Mouse (Mus musculus) intestine, embryonic 14.5 days (tissue): ENCODE data around the gene Col26a1. TPM values are rescaled to one million over a fixed set of nuclear protein-coding genes. Genes with fewer than 3 reads are reported as not detected.

Experiments used
- ATAC-seq: fragments of 200-750 bp; cut with Nextera tagmentation; replicated peaks from 2 replicates; pipeline ENCODE4 v1.8.0; 2017; ENCODE audit warnings: low read depth, moderate number of reproducible peaks, moderate TSS enrichment, moderate library complexity; ENCODE audit not compliant: low FRiP score, low TSS enrichment
- DNase-seq: peaks from one replicate; pipeline ENCODE4 v3.0.0-alpha.2; 2018; ENCODE audit warnings: low spot score
- H3K27ac ChIP-seq: fragments of 300-500 bp; sonication (generic); 2 replicates; pipeline ENCODE4 v1.5.1; 2014; ENCODE audit warnings: low read depth, mild to moderate bottlenecking, control low read depth
- H3K27me3 ChIP-seq: fragments of 300-500 bp; sonication (generic); replicated peaks from 2 replicates; pipeline ENCODE4 v1.6.1; 2014; ENCODE audit warnings: low read length, control low read depth; ENCODE audit not compliant: control insufficient read depth, insufficient read depth
- H3K36me3 ChIP-seq: fragments of 300-500 bp; sonication (generic); 2 replicates; pipeline ENCODE4 v1.6.1; 2014; ENCODE audit warnings: low read length, control low read depth; ENCODE audit not compliant: control insufficient read depth, insufficient read depth
- H3K4me1 ChIP-seq: fragments of 300-500 bp; sonication (generic); replicated peaks from 2 replicates; pipeline ENCODE4 v1.6.1; 2014; ENCODE audit warnings: low read length, control low read depth, mixed read lengths; ENCODE audit not compliant: control insufficient read depth, insufficient read depth
- H3K4me2 ChIP-seq: fragments of 300-500 bp; sonication (generic); 2 replicates; pipeline ENCODE4 v1.6.1; 2014; ENCODE audit warnings: low read length
- H3K4me3 ChIP-seq: fragments of 300-500 bp; sonication (generic); 2 replicates; pipeline ENCODE4 v1.5.1; 2014; ENCODE audit warnings: low read depth, low read length, control low read depth, mixed read lengths
- H3K9ac ChIP-seq: fragments of 300-500 bp; sonication (generic); 2 replicates; pipeline ENCODE4 v1.6.1; 2014; ENCODE audit warnings: mild to moderate bottlenecking, low read length
- H3K9me3 ChIP-seq: fragments of 300-500 bp; sonication (generic); 2 replicates; pipeline ENCODE4 v1.6.1; 2016; ENCODE audit warnings: low read length, control low read depth; ENCODE audit not compliant: control insufficient read depth
- WGBS: fragments of 180-500 bp; shearing (Covaris S2); extraction: QIAGEN DNeasy Blood & Tissue Kit; methylation state at CpG from one replicate; pipeline ENCODE4 v1.1.7; 2014; 5-methylcytosine and 5-hydroxymethylcytosine counted together
- polyA plus RNA-seq: library from polyadenylated mRNA; unstranded; fragments of >200 nt; fragmentation: Nextera tagmentation; extraction: Ambion mirVana; gene quantifications from 2 replicates; pipeline ENCODE4 v1.2.1, GENCODE M21; 2014

Col26a1 gene
- polyA plus RNA-seq, 1 experiment from 2014 or later, result 10.4 TPM

DNA sequence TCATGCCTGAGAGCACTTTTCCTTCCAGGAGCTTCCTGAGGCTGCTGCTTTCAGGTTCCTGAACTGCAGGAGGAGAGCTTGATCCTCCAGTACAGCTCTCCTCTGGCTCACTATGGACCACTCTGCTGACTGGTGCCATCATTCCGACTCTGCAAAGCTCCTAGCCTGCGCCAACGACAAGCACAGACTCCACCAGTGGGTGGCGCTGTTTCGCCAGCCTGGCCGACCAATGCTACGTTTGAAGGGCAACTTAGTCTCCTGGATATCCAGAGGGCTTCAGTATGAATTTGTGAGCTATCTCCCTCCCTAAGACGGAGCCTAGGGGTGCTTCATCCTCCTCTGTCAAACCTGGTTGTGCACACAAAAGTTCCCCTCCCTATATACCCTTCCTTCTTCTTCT is 43.0 kb downstream of the Col26a1 start:
- DNase-seq (peak; percentile 79), ATAC-seq (no peak)
- Histone ChIP-seq H3K4me1 (no peaks in the 10 kb centered on the region), H3K4me3 (no peak overlapping the region), H3K27ac (no peak overlapping the region), H3K27me3 (no peaks in the 10 kb centered on the region), H3K9ac (no peak overlapping the region), H3K9me3 (no peaks in the 10 kb centered on the region), H3K36me3 (no peaks in the 10 kb centered on the region), H3K4me2 (no peak overlapping the region)
- WGBS, result 8% methylated on average over 8 of the region's 8 CpGs

DNA sequence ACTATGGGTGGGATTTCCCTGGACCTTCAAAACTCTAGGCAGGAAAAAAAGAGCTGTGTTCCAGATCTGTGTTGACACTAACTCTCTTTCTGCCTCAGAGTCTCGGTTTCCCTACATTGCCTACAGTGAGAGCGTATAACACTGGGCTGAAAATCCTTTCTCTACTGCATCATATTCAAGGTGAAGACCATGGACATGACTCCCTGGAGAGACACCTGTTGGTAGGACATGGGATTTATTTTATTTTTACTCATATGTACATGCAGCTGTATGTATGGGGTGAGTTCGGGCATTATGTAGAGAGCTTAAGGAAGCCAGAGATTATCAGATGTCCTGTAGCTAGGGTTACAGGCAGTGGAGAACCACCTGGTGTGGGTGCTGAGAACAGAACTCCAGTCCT is 50.0 kb downstream of the Col26a1 start:
- Histone ChIP-seq H3K27ac (no peak overlapping the region), H3K4me2 (no peak overlapping the region), H3K4me3 (no peak overlapping the region), H3K27me3 (no peaks in the 10 kb centered on the region), H3K9ac (no peak overlapping the region), H3K36me3 (no peaks in the 10 kb centered on the region), H3K9me3 (no peaks in the 10 kb centered on the region), H3K4me1 (no peaks in the 10 kb centered on the region)
- WGBS, result 86% methylated on average over 3 of the region's 3 CpGs
- no peak for ATAC-seq
- no peak for DNase-seq

DNA sequence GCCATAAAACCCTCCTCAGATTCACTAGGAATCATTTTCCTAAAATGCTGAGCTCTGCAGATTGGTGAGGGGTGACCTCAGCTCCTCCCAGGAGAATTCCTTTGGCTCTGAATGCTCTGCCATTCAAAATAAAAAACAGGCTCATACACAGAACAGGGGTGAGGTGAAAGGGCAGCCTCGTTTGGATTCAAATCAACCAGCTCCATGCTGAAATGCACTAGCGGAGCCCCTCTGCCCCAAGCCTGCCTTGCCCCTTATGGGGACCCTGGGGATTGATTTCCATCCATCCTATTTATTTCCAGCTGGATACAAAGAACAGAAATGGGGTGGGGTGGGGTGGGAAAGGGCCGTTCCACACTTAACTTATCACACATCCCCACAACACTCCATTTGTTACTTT is 52.9 kb downstream of the Col26a1 start:
- H3K9ac ChIP-seq, result no peak overlapping the region
- H3K9me3 ChIP-seq, result no peaks in the 10 kb centered on the region
- DNase-seq (no peak), ATAC-seq (no peak)
- H3K4me3 ChIP-seq, result no peak overlapping the region
- no peak overlapping the region for H3K27ac ChIP-seq
- H3K27me3 ChIP-seq, result no peaks in the 10 kb centered on the region
- H3K4me2 ChIP-seq, result no peak overlapping the region
- H3K36me3 ChIP-seq, result no peaks in the 10 kb centered on the region
- 71% methylated on average over 3 of the region's 3 CpGs for WGBS
- H3K4me1 ChIP-seq, result no peaks in the 10 kb centered on the region

DNA sequence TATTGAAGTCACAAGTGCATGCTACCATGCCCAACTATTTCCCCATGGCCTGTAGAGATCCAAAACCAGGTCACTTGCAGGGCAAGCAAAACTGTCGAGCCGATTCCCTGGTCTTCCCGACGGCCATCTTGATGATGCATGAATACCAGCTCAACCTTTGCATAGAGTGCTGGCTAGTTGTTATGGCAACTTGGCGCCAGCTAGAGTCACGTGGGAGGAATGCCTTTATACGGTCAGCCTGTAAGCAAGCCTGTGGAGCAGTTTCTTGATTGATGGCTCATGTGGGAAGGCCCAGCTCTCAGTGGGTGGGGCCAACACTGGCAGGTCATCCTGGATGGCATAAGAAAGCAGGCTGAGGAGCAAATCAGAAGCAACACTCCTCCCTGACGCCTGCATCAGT is 61.0 kb downstream of the Col26a1 start:
- Histone ChIP-seq H3K4me1 (no peaks in the 10 kb centered on the region), H3K27me3 (no peaks in the 10 kb centered on the region), H3K9ac (no peak overlapping the region), H3K4me2 (no peak overlapping the region), H3K9me3 (0 out of 2 replicates have a peak, but pooled peaks cover 6% of the 10 kb centered on the region), H3K4me3 (no peak overlapping the region), H3K27ac (no peak overlapping the region), H3K36me3 (no peaks in the 10 kb centered on the region)
- 84% methylated on average over 8 of the region's 8 CpGs for WGBS
- ATAC-seq (no peak), DNase-seq (no peak)

DNA sequence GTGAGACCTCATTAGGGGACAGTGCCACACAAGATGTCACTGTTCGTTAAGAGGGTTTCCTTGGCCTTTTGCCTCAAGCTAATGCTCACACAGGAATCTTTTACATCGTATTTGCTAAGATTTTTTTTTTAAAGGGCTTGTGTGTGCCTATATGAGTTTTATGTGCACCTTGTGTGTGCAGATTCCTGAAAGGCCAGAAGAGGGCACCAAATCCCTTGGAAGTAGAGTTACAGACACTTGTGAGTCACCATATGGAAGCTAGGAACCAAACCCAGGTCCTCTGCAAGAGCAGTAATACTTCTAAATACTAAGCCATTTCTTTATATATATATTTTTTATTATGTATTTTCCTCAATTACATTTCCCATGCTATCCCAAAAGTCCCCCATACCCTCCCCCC is 62.1 kb downstream of the Col26a1 start:
- H3K4me3 ChIP-seq, result no peak overlapping the region
- no peak overlapping the region for H3K27ac ChIP-seq
- DNase-seq, result no peak
- no peaks in the 10 kb centered on the region for H3K36me3 ChIP-seq
- WGBS, result 92% methylated on average over 2 of the region's 2 CpGs
- H3K9ac ChIP-seq, result no peak overlapping the region
- H3K4me1 ChIP-seq, result no peaks in the 10 kb centered on the region
- H3K27me3 ChIP-seq, result no peaks in the 10 kb centered on the region
- H3K4me2 ChIP-seq, result no peak overlapping the region
- 0 out of 2 replicates have a peak, but pooled peaks cover 6% of the 10 kb centered on the region for H3K9me3 ChIP-seq
- no peak for ATAC-seq

DNA sequence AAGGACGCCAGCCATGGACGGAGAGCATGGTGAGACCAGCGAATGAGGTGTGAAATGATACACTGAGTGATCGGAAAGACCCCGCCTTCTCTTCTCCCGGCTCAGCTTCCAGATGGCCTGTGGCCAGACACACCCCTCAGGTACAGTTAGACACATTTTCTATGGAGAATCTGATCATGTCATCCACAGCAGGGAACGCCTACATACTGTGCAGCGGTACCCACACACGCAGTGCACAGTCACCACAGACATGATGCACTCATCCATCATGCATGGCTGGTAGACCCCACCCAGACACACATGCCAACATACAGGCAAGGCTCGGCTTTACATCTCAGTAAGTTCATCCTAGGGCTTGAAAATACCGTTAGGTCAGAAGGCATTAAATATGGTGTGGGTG is 63.3 kb downstream of the Col26a1 start:
- H3K9me3 ChIP-seq, result 0 out of 2 replicates have a peak, but pooled peaks cover 11% of the 10 kb centered on the region
- H3K9ac ChIP-seq, result no peak overlapping the region
- no peaks in the 10 kb centered on the region for H3K4me1 ChIP-seq
- no peak overlapping the region for H3K27ac ChIP-seq
- no peak for DNase-seq
- no peaks in the 10 kb centered on the region for H3K36me3 ChIP-seq
- WGBS, result 70% methylated on average over 11 of the region's 11 CpGs
- H3K4me3 ChIP-seq, result no peak overlapping the region
- no peak overlapping the region for H3K4me2 ChIP-seq
- ATAC-seq, result no peak
- H3K27me3 ChIP-seq, result no peaks in the 10 kb centered on the region

DNA sequence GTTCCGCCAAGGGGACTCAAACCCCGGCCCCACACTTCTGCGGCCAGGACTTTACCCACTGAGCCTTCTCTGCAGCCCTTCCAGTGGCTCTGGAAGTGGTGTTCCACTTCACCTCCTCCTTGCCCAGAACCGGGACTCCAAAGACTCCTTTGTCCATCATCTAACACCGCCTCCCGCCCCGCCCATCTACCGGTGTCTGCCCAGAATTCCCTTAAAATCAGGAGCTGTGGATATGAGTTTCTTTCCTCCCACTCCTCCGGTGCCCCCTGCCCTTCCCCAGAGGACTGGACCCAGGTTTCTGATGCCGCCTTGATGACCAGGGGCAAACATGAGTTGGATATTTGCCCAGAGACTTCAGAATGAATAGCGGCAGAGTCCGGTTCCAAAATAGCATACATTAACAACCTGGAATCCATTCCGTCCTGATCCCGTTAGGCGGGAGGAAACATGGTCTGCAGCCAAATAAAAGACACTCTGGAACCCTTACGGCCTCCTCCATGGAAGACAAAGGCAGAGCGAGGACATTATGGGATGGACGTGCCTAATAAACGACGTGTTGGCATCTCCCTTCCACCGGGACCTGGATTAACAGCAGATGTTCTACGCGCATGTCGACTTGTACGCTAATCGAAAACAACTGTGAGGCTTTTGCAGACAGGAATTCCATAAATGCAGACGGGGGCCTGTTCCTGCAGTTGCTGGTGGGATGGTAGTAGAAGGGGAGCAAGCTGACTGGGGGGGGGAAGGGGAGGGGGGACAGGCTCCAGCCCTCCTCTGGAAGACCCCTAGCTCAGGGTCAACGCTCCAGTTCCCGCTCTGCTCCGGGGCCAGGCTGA is 72.3 kb downstream of the Col26a1 start:
- no peak overlapping the region for H3K4me3 ChIP-seq
- H3K4me2 ChIP-seq, result peak overlapping the region; percentile 48
- no peak overlapping the region for H3K9ac ChIP-seq
- H3K9me3 ChIP-seq, result 0 out of 2 replicates have a peak, but pooled peaks cover 5% of the 10 kb centered on the region
- 44% methylated on average over 30 of the region's 30 CpGs for WGBS
- H3K4me1 ChIP-seq, result peaks cover 7% of the 10 kb centered on the region
- H3K27me3 ChIP-seq, result no peaks in the 10 kb centered on the region
- no peaks in the 10 kb centered on the region for H3K36me3 ChIP-seq
- ATAC-seq, result no peak
- peak overlapping the region; percentile 68 for H3K27ac ChIP-seq
- DNase-seq, result no peak

DNA sequence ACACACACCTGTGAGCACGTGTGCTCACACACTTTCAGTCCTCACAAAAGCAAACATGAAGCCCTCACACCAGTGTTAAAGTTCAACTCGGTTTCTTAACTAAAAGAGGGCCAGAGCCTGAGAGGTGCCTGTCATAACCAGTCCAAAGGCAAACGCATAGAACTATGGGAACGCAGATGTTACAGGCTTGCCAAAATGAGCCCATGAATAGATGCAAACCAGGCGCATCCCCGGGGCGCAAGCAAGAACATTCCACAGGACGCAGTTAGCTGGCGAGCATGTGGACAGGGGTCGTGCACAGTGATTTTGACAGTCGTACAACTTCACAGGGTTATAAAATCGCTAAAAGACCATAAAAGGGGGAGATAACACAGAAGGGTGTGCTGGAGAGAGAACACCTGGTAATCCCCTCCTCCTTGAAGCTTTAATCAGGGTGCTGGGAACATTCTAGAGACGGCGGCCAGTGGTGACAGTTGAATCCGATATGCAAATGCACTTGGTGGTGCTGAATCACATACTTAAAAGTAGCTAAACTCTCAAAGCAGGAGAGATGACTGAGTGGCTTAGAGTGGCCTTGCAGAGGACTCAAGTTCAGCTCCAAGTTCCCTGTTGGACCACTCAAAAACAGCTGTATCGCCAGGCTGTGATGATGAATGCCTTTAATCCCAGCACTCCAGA is 76.5 kb downstream of the Col26a1 start:
- H3K4me2 ChIP-seq, result no peak overlapping the region
- peaks cover 34% of the 10 kb centered on the region for H3K4me1 ChIP-seq
- H3K4me3 ChIP-seq, result no peak overlapping the region
- DNase-seq (peak; percentile 74), ATAC-seq (0 out of 2 replicates have a peak, but pooled peaks have one; percentile 24)
- no peaks in the 10 kb centered on the region for H3K27me3 ChIP-seq
- WGBS, result 27% methylated on average over 16 of the region's 16 CpGs
- no peaks in the 10 kb centered on the region for H3K9me3 ChIP-seq
- no peak overlapping the region for H3K9ac ChIP-seq
- peak overlapping the region; percentile 28; the same call in 1 of the 2 replicates for H3K27ac ChIP-seq
- H3K36me3 ChIP-seq, result no peaks in the 10 kb centered on the region
